Mouse (Mus musculus) lung, postnatal 0 days (tissue): ENCODE measurements around the gene Dhrs11. TPM values are rescaled to one million over a fixed set of nuclear protein-coding genes. Genes with fewer than 3 reads are reported as not detected.
A peak's percentile ranks its signal among the peaks of the same experiment; 100 is the strongest.
"Not testable (repeated sequence)": the region's sequence is repeated elsewhere in the genome, so short reads cannot be mapped to it uniquely, and the experiment has no call there.

Source experiments
- ATAC-seq: fragments of 200-750 bp; cut with Nextera tagmentation; 2 replicates; pipeline ENCODE4 v1.8.0; 2017; ENCODE audit warnings: moderate library complexity
- DNase-seq: peaks from one replicate; pipeline ENCODE4 v3.0.0-alpha.2; 2016; ENCODE audit warnings: low spot score
- H3K27ac ChIP-seq: fragments of 300-500 bp; sonication (generic); 2 replicates; pipeline ENCODE4 v1.5.1; 2014; ENCODE audit warnings: antibody characterized with exemption, mild to moderate bottlenecking, low read length, mixed read lengths
- H3K27me3 ChIP-seq: fragments of 300-500 bp; sonication (generic); replicated peaks from 2 replicates; pipeline ENCODE4 v1.6.1; 2014; ENCODE audit warnings: low read length, mixed read lengths; ENCODE audit not compliant: insufficient read depth
- H3K36me3 ChIP-seq: fragments of 300-500 bp; sonication (generic); 2 replicates; pipeline ENCODE4 v1.6.1; 2014; ENCODE audit warnings: low read length, mixed read lengths; ENCODE audit not compliant: insufficient read depth
- H3K4me1 ChIP-seq: fragments of 300-500 bp; sonication (generic); 2 replicates; pipeline ENCODE4 v1.6.1; 2014; ENCODE audit warnings: antibody characterized with exemption, low read depth, low read length, mixed read lengths; ENCODE audit not compliant: insufficient read depth
- H3K4me2 ChIP-seq: fragments of 300-500 bp; sonication (generic); replicated peaks from 2 replicates; pipeline ENCODE4 v1.6.1; 2014; ENCODE audit warnings: low read depth, mild to moderate bottlenecking, low read length, moderate library complexity, mixed read lengths
- H3K4me3 ChIP-seq: fragments of 300-500 bp; sonication (generic); 2 replicates; pipeline ENCODE4 v1.5.1; 2014; ENCODE audit warnings: low read depth, low read length
- H3K9ac ChIP-seq: fragments of 300-500 bp; sonication (generic); replicated peaks from 2 replicates; pipeline ENCODE4 v1.6.1; 2014; ENCODE audit warnings: low read depth, mild to moderate bottlenecking
- H3K9me3 ChIP-seq: fragments of 300-500 bp; sonication (generic); 2 replicates; pipeline ENCODE4 v1.6.1; 2016; ENCODE audit warnings: low read length, mixed read lengths
- CTCF ChIP-seq: IDR thresholded peaks from 2 replicates; pipeline ENCODE4 v1.5.1; 2016; ENCODE audit warnings: antibody characterized with exemption, mild to moderate bottlenecking
- EP300 ChIP-seq: IDR thresholded peaks from 2 replicates; pipeline ENCODE4 v1.6.1; 2016; ENCODE audit warnings: antibody characterized with exemption, mild to moderate bottlenecking, control low read depth
- WGBS: fragments of 180-500 bp; shearing (Covaris S2); extraction: QIAGEN DNeasy Blood & Tissue Kit; methylation state at CpG from one replicate; pipeline ENCODE4 v1.1.7; 2014; 5-methylcytosine and 5-hydroxymethylcytosine counted together
- polyA plus RNA-seq: library from polyadenylated mRNA; unstranded; fragments of >200 nt; fragmentation: Nextera tagmentation; extraction: Ambion mirVana; gene quantifications from 2 replicates; pipeline ENCODE4 v1.2.1, GENCODE M21; 2015

The Dhrs11 gene
- 9.1 and 9.3 TPM in 2 replicates for polyA plus RNA-seq

GRCm38 (mm10) chr11:84828516-84829399, at the start of gene Dhrs11:
Gene Dhrs11 (minus strand): TSS chr11:84828994.
- DNase-seq, result peak; percentile 93
- H3K4me2 ChIP-seq, result peak within 1 kb of the TSS; percentile 94
- H3K27me3 ChIP-seq, result no peaks in the 10 kb centered on the region
- H3K36me3 ChIP-seq, result peaks cover 1% of the 10 kb centered on the region; the same call in 1 of the 2 replicates
- H3K27ac ChIP-seq, result peak within 1 kb of the TSS; percentile 75
- TF ChIP-seq EP300, result no peak
- no peak for TF ChIP-seq CTCF
- peak within 1 kb of the TSS; percentile 62 for H3K9ac ChIP-seq
- peak; percentile 97 for ATAC-seq
- H3K4me1 ChIP-seq, result peaks cover 5% of the 10 kb centered on the region; the same call in 1 of the 2 replicates
- H3K4me3 ChIP-seq, result peak within 1 kb of the TSS; percentile 83
- 2% methylated on average over 54 of the region's 62 CpGs for WGBS
- no peaks in the 10 kb centered on the region for H3K9me3 ChIP-seq

GRCm38 (mm10) chr11:84876020-84876419, 47.2 kb upstream of the Dhrs11 start:
- not testable (repeated sequence) for H3K9me3 ChIP-seq, H3K4me3 ChIP-seq, H3K9ac ChIP-seq, DNase-seq, ATAC-seq, H3K4me2 ChIP-seq, H3K27me3 ChIP-seq, H3K27ac ChIP-seq, H3K36me3 ChIP-seq, H3K4me1 ChIP-seq
- WGBS, result no CpG with 5 or more reads among the region's 1 CpGs

- no peaks in the 10 kb centered on the region for H3K36me3 ChIP-seq
- no peak for TF ChIP-seq CTCF
- no peak for TF ChIP-seq EP300
- DNase-seq (no peak), ATAC-seq (no peak)
- H3K27me3 ChIP-seq, result no peaks in the 10 kb centered on the region
- 79% methylated on average over 1 of the region's 1 CpGs for WGBS
- H3K4me1 ChIP-seq, result no peaks in the 10 kb centered on the region
- no peak overlapping the region for H3K9ac ChIP-seq
- H3K4me3 ChIP-seq, result no peak overlapping the region
- no peaks in the 10 kb centered on the region for H3K9me3 ChIP-seq
- H3K4me2 ChIP-seq, result no peak overlapping the region
- H3K27ac ChIP-seq, result no peak overlapping the region
These were observed 44.4 kb upstream of the Dhrs11 start for GRCm38 (mm10) chr11:84873042-84873833.

- 63% methylated on average over 4 of the region's 4 CpGs for WGBS
- Histone ChIP-seq H3K4me3 (peak overlapping the region; percentile 87), H3K27me3 (no peaks in the 10 kb centered on the region), H3K9me3 (no peaks in the 10 kb centered on the region), H3K9ac (no peak overlapping the region), H3K4me1 (peaks cover 5% of the 10 kb centered on the region), H3K36me3 (no peaks in the 10 kb centered on the region), H3K27ac (peak overlapping the region; percentile 100), H3K4me2 (peak overlapping the region; percentile 62)
- TF ChIP-seq CTCF, result no peak
- TF ChIP-seq EP300, result no peak
- ATAC-seq (no peak), DNase-seq (no peak)
These were observed 42.8 kb upstream of the Dhrs11 start for GRCm38 (mm10) chr11:84871548-84872069.

GRCm38 (mm10) chr11:84871046-84871445, 42.3 kb upstream of the Dhrs11 start:
- H3K27me3 ChIP-seq, result no peaks in the 10 kb centered on the region
- no peaks in the 10 kb centered on the region for H3K36me3 ChIP-seq
- WGBS, result 1% methylated on average over 10 of the region's 10 CpGs
- no peaks in the 10 kb centered on the region for H3K9me3 ChIP-seq
- H3K9ac ChIP-seq, result peak overlapping the region; percentile 85
- TF ChIP-seq EP300 (no peak), CTCF (no peak)
- peak; percentile 24 for ATAC-seq
- peaks cover 5% of the 10 kb centered on the region for H3K4me1 ChIP-seq
- DNase-seq, result peak; percentile 66
- peak overlapping the region; percentile 62 for H3K4me2 ChIP-seq
- peak overlapping the region; percentile 100 for H3K27ac ChIP-seq
- H3K4me3 ChIP-seq, result peak overlapping the region; percentile 87
